Mouse (Mus musculus) heart, adult 2 months (tissue): Measurements from ENCODE around the gene Gtf2a1. TPM values are rescaled to one million over a fixed set of nuclear protein-coding genes. Genes with fewer than 3 reads are reported as not detected.
A peak's percentile ranks its signal among the peaks of the same experiment; 100 is the strongest.

ENCODE experiments used
- DNase-seq, 2 experiments: peaks; one replicate each; pipeline ENCODE4 v3.0.0; 2021
- H3K27ac ChIP-seq: fragments of 200-600 bp; 2 replicates; pipeline ENCODE4 v1.8.1; 2022
- H3K27me3 ChIP-seq: fragments of 200-500 bp; 2 replicates; pipeline ENCODE4 v1.6.1; 2012; ENCODE audit warnings: mild to moderate bottlenecking, low read length, inconsistent platforms, mixed read lengths; ENCODE audit not compliant: control insufficient read depth, insufficient read depth
- H3K36me3 ChIP-seq: fragments of 200-500 bp; 2 replicates; pipeline ENCODE4 v1.6.1; 2012; ENCODE audit warnings: low read length, inconsistent platforms; ENCODE audit not compliant: control insufficient read depth, insufficient read depth
- H3K4me1 ChIP-seq: fragments of 200-500 bp; 2 replicates; pipeline ENCODE4 v1.6.1; 2011; ENCODE audit warnings: low read length; ENCODE audit not compliant: control insufficient read depth, insufficient read depth
- H3K4me3 ChIP-seq: fragments of 200-600 bp; 2 replicates; pipeline ENCODE4 v1.8.1; 2022
- H3K79me2 ChIP-seq: fragments of 200-500 bp; replicated peaks from 2 replicates; pipeline ENCODE4 v1.6.1; 2012; ENCODE audit warnings: mild to moderate bottlenecking, inconsistent platforms, low read length, moderate library complexity, mixed read lengths; ENCODE audit not compliant: control insufficient read depth, insufficient read depth
- H3K9ac ChIP-seq: fragments of 200-500 bp; 2 replicates; pipeline ENCODE4 v1.6.1; 2012; ENCODE audit warnings: low read depth, mild to moderate bottlenecking, control low read depth, inconsistent platforms, low read length, mixed read lengths
- CTCF ChIP-seq: fragments of 200-600 bp; IDR thresholded peaks from 2 replicates; pipeline ENCODE4 v1.8.1; 2022; ENCODE audit warnings: antibody characterized with exemption, mild to moderate bottlenecking, moderate library complexity
- EP300 ChIP-seq: fragments of 200-500 bp; IDR thresholded peaks from 2 replicates; pipeline ENCODE4 v1.6.1; 2011; ENCODE audit warnings: low read depth, low read length, control low read depth; ENCODE audit not compliant: insufficient read depth
- POLR2A ChIP-seq: fragments of 200-500 bp; IDR thresholded peaks from 2 replicates; pipeline ENCODE4 v1.6.1; 2011; ENCODE audit warnings: mild to moderate bottlenecking, low read depth, low read length, control low read depth; ENCODE audit not compliant: insufficient read depth
- WGBS: fragments of 180-500 bp; shearing (Covaris S2); methylation state at CpG from one replicate; pipeline ENCODE4 v1.1.7; 2018; 5-methylcytosine and 5-hydroxymethylcytosine counted together
- intact Hi-C: fragments of 180-260 bp; cut with DNase I; formaldehyde crosslinking; loops from one replicate; pipeline ENCODE4 v1.15.1; 2025
- polyA plus RNA-seq: library from polyadenylated mRNA; depleted of rRNA; stranded (reverse); fragments of >200 nt; gene quantifications from 2 replicates; pipeline ENCODE4 v1.2.3, GENCODE M21; 2012
- total RNA-seq, 2 experiments: library from RNA; stranded (reverse); gene quantifications; 2 replicates each; pipeline ENCODE4 v1.2.3; 2021

Gene Gtf2a1
- total and polyA plus RNA-seq, 3 experiments, result 9.1 to 28.3 (median 25.3) TPM

DNA sequence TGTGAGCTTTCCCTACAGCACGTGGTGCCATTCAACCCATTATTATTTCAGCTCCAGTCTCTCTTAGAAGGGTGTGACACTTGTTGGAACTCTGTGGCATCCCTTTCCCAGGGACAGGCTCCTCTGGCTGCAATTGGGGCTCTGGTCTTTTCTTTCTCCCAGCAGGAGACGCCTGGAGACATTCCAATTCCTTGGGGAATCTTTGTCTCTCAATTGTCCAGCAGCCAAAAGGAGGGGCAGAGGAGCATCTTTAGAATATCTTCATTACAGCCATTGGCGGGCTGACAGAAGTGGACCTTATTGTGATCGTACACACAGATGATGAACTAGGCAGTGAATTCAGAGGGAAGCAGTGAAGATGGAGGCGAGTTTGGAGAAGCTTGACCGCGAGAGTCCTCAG lies 17.4 kb upstream of the Gtf2a1 start:
- Histone ChIP-seq H3K79me2 (no peaks in the 10 kb centered on the region), H3K36me3 (no peaks in the 10 kb centered on the region), H3K27me3 (no peaks in the 10 kb centered on the region), H3K27ac (no peak overlapping the region), H3K9ac (no peak overlapping the region), H3K4me1 (no peaks in the 10 kb centered on the region), H3K4me3 (no peak overlapping the region)
- WGBS, result 65% methylated on average over 7 of the region's 7 CpGs
- intact Hi-C loops, result no loop called here
- no peak for DNase-seq
- TF ChIP-seq EP300 (no peak), CTCF (no peak), POLR2A (no peak)

GRCm38 (mm10) chr12:91606651-91607050 lies 16.4 kb upstream of the Gtf2a1 start:
- no peak for DNase-seq
- H3K27me3 ChIP-seq, result no peaks in the 10 kb centered on the region
- TF ChIP-seq CTCF, result no peak
- no peak overlapping the region for H3K4me3 ChIP-seq
- no peak overlapping the region for H3K27ac ChIP-seq
- H3K4me1 ChIP-seq, result no peaks in the 10 kb centered on the region
- 85% methylated on average over 13 of the region's 13 CpGs for WGBS
- H3K36me3 ChIP-seq, result no peaks in the 10 kb centered on the region
- intact Hi-C loops, result no loop called here
- no peak overlapping the region for H3K9ac ChIP-seq
- no peaks in the 10 kb centered on the region for H3K79me2 ChIP-seq

DNA sequence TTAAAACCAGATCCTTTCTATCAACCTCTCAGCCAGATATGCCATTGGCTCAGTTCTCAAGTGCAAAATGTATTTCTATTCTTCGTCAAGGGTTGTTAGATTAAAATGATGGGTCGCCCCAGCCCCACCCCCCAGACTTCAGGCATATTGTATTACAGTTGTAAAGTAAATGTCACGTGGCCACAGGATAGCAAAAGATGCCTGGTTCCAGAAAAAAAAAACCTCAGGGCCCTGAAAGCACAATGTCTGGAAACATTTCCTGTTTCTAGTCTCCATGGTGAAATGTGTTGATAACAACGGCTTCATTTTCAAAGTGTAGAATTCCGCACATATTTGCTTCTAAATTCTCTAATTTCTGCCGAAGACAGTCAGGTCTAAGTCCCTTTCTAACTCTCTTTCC lies 14.3 kb upstream of the Gtf2a1 start:
- TF ChIP-seq POLR2A (no peak), EP300 (no peak), CTCF (no peak)
- 20% methylated on average over 6 of the region's 6 CpGs for WGBS
- no peak for DNase-seq

GRCm38 (mm10) chr12:91592128-91592527 lies 1.8 kb upstream of the Gtf2a1 start:
- Histone ChIP-seq H3K4me3 (no peak overlapping the region), H3K9ac (no peak overlapping the region), H3K27ac (no peak overlapping the region), H3K4me1 (peaks cover 4% of the 10 kb centered on the region), H3K36me3 (peaks cover 6% of the 10 kb centered on the region), H3K79me2 (no peaks in the 10 kb centered on the region), H3K27me3 (no peaks in the 10 kb centered on the region)
- no peak for TF ChIP-seq EP300
- no peak for TF ChIP-seq CTCF
- TF ChIP-seq POLR2A, result no peak
- intact Hi-C loops, result loop anchor here (5.0 kb wide), 1 partner anchor 210 kb away; the partner anchor contains the start of genes Cep128 and Tshr
- DNase-seq, result no peak
- 93% methylated on average over 3 of the region's 3 CpGs for WGBS

More for the DNA sequence above, 14.3 kb upstream of the Gtf2a1 start:
- Histone ChIP-seq H3K36me3 (no peaks in the 10 kb centered on the region), H3K79me2 (no peaks in the 10 kb centered on the region), H3K27ac (no peak overlapping the region), H3K27me3 (no peaks in the 10 kb centered on the region), H3K4me1 (no peaks in the 10 kb centered on the region), H3K9ac (no peak overlapping the region), H3K4me3 (no peak overlapping the region)
- intact Hi-C loops, result no loop called here

- TF ChIP-seq CTCF (no peak), EP300 (no peak), POLR2A (no peak)
- Histone ChIP-seq H3K36me3 (peaks cover 8% of the 10 kb centered on the region), H3K27me3 (no peaks in the 10 kb centered on the region), H3K27ac (peak overlapping the region; percentile 99), H3K4me1 (peaks cover 4% of the 10 kb centered on the region), H3K4me3 (no peak overlapping the region; the same call in 1 of the 2 replicates), H3K9ac (no peak overlapping the region), H3K79me2 (no peaks in the 10 kb centered on the region)
- intact Hi-C loops, result loop anchor here (5.0 kb wide), 1 partner anchor 209 kb away; the partner anchor contains the start of genes Cep128 and Tshr
- 87% methylated on average over 1 of the region's 1 CpGs for WGBS
- DNase-seq, result no peak
These were observed 904 bp upstream of the Gtf2a1 start for GRCm38 (mm10) chr12:91591191-91591590.

DNA sequence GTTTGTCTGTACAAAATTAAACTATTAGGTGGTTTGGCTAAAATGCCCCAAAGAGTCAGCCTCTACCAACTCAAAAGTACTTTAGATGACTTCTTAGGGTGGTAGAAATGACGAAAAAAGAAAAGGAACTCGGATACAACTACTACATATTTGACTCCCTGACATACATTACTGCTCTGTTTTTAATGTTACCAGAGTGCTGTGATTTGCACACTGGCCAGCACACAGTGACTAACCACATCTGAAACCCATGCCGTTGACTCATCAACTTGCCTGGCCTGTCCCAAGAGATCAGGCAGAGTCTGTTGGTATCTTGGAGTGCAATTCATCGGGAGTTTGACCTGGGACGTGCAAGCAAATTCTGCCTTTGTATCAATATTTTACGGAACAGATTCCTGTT lies 429 bp upstream of the Gtf2a1 start:
- TF ChIP-seq CTCF, result no peak
- no peak for TF ChIP-seq POLR2A
- no peak for TF ChIP-seq EP300
- H3K79me2 ChIP-seq, result no peaks in the 10 kb centered on the region
- 15% methylated on average over 6 of the region's 6 CpGs for WGBS
- peaks cover 8% of the 10 kb centered on the region for H3K36me3 ChIP-seq
- peak overlapping the region; percentile 79 for H3K9ac ChIP-seq
- peak; percentile 35 for DNase-seq
- H3K4me3 ChIP-seq, result peak overlapping the region; percentile 96
- peak overlapping the region; percentile 99 for H3K27ac ChIP-seq
- intact Hi-C loops, result loop anchor here (5.0 kb wide), 1 partner anchor 208 kb away; the partner anchor contains the start of genes Cep128 and Tshr
- H3K4me1 ChIP-seq, result peaks cover 4% of the 10 kb centered on the region
- no peaks in the 10 kb centered on the region for H3K27me3 ChIP-seq

DNA sequence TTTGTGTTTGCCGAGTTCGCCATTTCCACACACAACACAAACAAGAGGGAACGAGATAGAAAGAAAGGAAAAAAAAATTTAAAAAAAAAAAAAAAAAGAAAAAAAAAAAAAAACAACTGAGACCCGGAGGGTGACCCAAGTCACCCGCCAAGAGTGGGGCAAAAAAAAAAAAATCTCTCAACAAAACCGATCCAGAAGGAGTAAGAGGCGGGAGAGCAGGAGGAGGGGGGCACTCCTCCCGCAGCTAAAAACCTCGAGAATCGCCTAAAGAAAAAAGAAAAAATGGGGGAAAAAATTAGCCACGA lies 793 bp downstream of the Gtf2a1 start:
- Histone ChIP-seq H3K9ac (peak overlapping the region; percentile 98), H3K79me2 (no peaks in the 10 kb centered on the region), H3K36me3 (peaks cover 8% of the 10 kb centered on the region), H3K4me1 (peaks cover 4% of the 10 kb centered on the region), H3K4me3 (peak overlapping the region; percentile 83), H3K27ac (peak overlapping the region; percentile 98), H3K27me3 (no peaks in the 10 kb centered on the region)
- no peak for DNase-seq
- under 1% methylated on average over 11 of the region's 11 CpGs for WGBS
- TF ChIP-seq EP300 (no peak), CTCF (no peak), POLR2A (no peak)
- intact Hi-C loops, result loop anchor here (5.0 kb wide), 1 partner anchor 258 kb away; the partner anchor contains the start of gene Sel1l
